Mouse (Mus musculus) gastrocnemius, postnatal 4 days (tissue): ENCODE measurements around the gene Acox2. TPM values are rescaled to one million over a fixed set of nuclear protein-coding genes. Genes with fewer than 3 reads are reported as not detected.

ENCODE experiments used
- DNase-seq, 2 experiments: peaks; one replicate each; pipeline ENCODE4 v3.0.0; 2021 to 2022; ENCODE audit warnings: low spot score in 2 of 2, mixed read lengths in 2 of 2
- total RNA-seq, 2 experiments: library from RNA; stranded (reverse); gene quantifications; 2 replicates each; pipeline ENCODE4 v1.2.3; 2021

The Acox2 gene
- total RNA-seq, 2 experiments from 2014 or later = 1.0 TPM; not detected in 1

- DNase-seq = no peak
Measured at GRCm38 (mm10) chr14:8250141-8250871, 8.8 kb downstream of the Acox2 start.

DNA sequence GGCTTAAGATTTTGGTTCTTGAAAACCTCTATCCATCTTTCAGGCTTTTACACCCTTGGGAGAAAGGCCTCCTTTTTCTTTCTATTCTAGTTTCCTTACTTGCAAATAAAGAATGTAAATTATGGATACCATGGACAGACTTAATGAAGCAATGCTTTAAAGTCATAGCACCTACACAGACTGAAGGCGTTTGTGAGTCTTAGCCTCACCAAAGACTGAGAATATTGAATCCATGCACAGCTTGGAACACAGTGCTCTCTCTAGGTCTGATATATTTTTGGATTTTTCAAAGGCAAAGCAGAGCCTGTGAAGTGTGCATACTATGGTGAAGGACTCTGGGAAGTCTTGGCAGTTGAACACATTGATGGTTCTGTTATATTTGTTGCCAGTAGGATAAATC, 9.9 kb downstream of the Acox2 start:
- DNase-seq = no peak

- no peak for DNase-seq
Measured at GRCm38 (mm10) chr14:8246878-8247277, 12.3 kb downstream of the Acox2 start.

DNA sequence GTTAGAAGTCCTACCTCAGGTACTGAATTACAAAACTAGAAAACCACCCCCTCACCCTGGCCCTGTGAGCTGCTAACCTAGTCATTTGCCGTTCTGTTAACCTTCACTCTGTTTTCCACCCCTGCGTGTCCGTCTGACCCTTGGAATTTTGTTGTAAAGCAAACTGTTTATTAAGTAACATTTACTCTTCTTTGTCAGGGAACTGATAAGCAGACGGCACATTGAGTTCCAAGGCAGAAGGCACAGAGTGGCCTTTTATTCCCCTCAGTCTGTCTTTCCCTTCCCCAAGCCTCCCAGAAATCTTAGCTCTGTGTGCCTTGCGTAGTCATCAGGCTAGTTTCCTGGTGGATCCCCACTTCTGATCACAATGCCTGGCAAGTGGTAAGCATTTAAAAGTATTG, 14.9 kb downstream of the Acox2 start:
- DNase-seq = no peak

- DNase-seq = no peak
Measured at GRCm38 (mm10) chr14:8243136-8243888, 15.8 kb downstream of the Acox2 start.

GRCm38 (mm10) chr14:8242388-8242920, 16.7 kb downstream of the Acox2 start:
- no peak for DNase-seq

- DNase-seq = no peak
Measured at GRCm38 (mm10) chr14:8241816-8242215, 17.3 kb downstream of the Acox2 start.

DNA sequence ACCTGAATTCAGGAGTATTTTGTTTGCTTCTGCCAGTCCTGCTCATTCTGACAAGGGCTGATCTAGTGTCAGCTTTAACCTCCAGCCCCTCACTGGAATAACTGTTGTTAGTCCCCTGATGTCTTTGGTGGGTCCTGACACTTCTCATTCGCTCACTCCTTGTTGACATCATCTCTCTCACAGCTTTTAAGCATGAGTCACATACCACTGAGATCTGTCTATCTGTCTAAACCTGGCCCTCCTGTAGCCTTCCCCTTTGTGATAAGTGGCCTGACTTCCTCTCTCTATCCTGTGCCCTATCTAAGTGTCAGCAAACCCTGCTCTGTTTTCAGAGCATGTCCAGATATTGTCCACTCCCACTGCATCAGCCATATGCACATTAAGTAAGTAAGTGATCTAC, 25.9 kb downstream of the Acox2 start:
- DNase-seq = no peak

GRCm38 (mm10) chr14:8232155-8232910, 26.8 kb downstream of the Acox2 start:
- no peak for DNase-seq

DNA sequence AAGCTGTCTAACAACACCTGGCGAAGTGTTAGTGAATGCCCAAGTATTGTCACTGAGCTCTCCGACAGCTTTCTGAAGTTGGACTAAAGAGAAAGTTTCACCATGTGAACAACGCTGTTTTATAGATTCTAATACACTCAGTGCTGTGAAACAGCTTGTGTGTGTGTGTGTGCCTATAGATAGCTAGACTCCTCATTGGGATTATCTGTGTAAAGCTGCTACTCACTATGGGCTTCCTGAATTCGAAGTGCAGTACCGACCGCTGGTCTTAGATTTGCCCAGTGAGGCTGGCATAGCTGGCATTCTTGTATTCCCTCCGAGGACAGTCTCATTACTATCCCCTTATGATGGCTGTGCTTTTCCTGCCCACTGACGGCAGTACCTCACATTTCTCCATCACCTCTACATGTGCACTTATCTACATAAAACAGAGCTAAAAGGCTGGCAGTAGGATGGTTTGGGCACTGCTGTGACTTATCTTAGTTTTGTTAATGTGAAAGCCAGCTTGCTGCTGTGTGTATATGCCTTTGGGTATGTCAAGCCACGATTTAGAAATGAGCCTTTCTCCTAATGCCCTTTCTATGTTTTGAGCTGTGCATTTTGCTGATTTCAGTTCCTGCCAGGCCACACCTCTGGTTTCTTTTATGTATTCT, 29.7 kb downstream of the Acox2 start:
- DNase-seq = no peak

DNA sequence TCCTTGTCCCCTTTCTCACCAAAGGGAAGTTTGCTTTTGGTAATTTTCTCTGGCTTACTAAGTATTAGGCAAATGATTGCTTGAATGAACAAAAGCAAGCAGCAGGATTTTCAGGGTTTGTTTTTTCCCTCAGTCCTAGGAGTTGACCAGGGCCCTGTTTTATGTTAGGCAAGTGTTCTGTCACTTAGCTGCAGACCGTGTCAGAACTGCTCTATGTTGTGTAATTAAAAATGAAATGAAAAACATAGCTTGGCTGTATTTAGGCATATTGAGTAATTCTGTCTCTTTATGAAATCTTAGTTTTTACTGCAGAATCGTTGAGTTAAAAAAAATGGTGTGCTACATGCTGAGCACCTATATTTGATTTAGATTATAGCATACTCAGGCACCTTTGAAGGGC, 34.3 kb downstream of the Acox2 start:
- no peak for DNase-seq

GRCm38 (mm10) chr14:8223506-8224293, 35.5 kb downstream of the Acox2 start:
- DNase-seq = no peak

- no peak for DNase-seq
Measured at GRCm38 (mm10) chr14:8222561-8222960, 36.6 kb downstream of the Acox2 start.

DNA sequence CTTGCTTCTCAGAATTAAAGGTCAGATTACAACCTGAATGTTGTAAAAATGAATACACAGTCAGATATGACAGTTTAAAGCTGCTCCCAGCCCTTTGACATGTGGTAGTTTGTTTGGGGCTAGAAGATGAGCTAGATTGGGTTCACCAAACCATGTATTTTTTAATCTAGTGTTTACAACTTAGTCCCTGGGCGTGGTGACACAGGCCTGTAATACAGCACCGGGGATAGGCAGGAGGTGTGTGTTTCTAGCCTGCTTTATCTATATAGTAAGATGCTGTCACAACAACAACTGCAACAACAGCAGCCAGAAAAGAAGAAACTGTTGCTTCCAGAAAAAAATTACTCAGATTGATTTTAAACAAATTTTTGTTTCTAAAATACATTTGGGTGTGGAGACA, 38.2 kb downstream of the Acox2 start:
- no peak for DNase-seq

DNA sequence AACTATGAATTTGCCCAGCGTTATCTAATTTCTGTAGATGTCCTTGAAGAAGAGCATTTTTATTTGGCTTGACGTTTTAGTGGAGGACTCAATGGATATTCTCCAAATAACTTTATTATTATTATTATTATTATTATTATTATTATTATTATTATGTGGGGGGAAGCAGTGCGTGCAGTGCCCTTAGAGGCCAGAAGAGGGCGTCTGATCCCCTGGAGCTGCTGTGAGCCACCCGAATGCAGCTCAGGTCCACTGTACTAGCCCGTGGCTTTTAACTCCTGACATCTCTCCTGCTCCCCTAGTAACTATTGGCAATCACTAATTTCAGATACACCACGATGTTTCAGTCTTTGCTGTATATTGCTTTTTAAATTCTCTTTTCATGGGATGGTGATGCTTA, 38.8 kb downstream of the Acox2 start:
- no peak for DNase-seq

GRCm38 (mm10) chr14:8219876-8220275, 39.3 kb downstream of the Acox2 start:
- no peak for DNase-seq

DNA sequence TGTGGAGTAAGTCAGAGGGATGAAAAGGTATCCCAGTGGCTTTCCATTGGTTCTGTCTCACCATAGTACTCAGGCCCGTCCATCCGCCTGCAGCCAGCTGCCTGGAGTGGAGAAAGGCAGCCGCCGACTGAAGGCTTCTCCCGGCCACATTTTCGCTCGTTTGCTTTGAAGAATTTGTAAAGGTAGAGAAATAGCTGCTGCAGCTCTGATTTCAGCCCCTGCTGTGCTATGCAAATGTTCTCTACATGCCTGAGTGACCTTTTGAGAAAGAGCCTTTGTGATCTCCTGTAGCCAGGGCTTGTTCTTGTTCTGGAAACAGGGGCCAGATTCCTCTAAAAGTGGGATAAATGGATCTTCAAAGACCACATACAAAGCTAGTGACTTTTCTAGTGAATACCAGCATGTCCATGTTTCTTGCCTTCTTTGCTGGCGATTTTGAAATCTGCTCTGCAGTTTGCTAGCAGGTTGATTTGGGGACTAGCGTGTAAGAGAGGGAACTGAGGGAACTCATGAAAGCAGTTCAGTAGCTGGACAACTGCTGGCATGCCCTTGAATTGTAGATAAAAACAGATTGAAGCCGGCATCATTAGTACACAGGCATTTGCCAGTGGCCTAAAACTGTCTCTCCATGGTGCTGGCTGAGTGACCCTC, 40.3 kb downstream of the Acox2 start:
- DNase-seq = no peak

DNA sequence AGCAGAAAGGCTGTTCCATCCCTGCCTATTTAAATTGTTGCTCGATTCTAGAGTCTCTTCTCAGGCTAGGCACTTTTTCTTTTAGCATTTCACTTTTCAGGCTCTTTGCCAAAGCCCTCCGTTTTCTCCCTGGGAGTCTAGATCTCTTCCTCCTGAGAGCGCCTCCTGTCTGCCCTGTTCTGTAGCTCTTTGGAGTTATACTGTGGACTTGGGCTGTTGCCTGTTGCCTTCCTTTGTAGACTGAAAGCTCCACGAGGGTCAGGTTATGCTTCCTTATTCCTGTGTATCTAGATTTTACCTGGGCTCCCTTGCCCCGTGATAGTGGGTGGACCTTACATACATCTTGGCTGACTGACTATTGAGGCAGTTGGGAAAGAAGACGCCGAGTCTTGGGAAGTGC, 40.9 kb downstream of the Acox2 start:
- no peak for DNase-seq

DNA sequence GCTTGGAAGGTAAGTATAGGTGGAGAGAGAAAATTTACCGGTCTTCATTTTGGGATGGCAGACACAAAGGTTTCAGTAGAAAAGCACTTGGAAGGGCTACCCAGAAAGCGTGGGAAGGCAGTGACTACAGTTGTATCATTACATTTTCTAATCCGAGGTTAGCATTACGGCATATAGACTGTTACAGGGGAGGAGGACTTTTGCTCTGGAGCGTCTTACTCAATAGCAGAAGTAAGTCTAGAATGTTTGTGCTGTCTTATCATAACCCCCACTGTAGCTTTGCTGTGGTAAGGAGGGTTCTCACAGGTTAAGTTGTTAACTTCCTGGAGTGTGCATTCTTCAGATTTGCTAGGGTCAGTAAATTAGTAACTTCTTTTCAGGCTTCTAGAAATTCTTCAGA, 43.1 kb downstream of the Acox2 start:
- no peak for DNase-seq

DNA sequence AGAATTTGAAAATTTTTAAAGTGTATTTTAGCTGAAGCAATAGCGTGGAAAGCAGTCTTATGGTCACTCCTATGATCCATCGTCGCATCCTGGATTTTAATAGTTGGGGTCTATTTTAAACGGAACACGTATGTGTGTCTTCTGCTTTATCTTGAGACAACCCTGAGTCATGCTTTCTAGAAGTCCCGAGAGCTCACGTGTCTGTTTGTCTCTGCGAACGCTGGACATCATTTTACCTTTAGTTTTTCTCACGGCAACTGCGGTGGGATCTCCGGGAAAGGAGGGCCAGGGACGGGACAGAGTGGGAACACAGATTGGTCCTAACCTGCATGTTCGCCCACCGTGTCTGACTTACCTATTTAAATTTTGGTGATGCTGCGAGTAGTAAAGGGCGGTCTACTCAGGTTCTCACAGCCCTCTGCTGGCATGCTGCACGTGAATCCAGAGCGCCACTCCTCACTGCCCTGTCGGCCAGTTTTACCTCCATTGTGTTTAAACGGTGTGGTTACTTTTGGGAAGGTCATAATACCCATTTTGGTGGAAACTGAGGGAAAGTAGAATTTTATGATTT, 43.9 kb downstream of the Acox2 start:
- no peak for DNase-seq
